Comparison of ENCODE assay signal across 8 mouse cellular contexts in the genomic region with DNA sequence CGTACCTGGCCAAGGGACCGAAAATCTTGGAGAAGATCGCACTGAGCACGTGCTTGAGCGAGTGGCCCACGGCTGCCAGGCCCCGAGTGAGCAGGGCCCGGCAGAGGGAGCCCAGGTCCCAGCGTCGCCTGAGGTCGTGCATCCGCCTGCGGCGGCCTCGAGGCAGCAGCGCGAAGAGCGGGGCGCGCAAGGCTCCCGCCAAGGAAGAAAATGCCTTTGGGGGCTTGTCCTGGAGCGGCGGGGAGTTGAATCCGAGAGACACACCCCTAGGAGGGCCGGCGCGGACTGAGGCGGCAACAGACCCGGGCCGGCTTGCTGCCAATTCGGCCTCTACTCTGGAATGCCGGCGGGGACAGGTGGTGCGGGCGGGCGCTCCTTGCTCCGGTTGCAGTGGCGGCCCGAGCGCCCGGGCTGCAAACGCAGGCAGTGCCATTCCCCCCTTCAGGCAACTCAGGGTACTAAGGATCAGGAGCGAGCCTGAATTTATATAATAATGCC. TPM values are rescaled to one million over a fixed set of nuclear protein-coding genes. Genes with fewer than 3 reads are reported as not detected.
A peak's percentile ranks its signal among the peaks of the same experiment; 100 is the strongest.
DNase-seq lines count a peak whose midpoint lies in the region; ATAC-seq and TF ChIP-seq lines count a peak whose summit lies in the region.

No protein-coding gene starts in this region.

- 6% methylated on average over 43 of the region's 43 CpGs for WGBS in heart, embryonic 13.5 days
- 20% methylated on average over 35 of the region's 43 CpGs for WGBS in kidney, postnatal 0 days
- 22% methylated on average over 42 of the region's 43 CpGs for WGBS in liver, embryonic 16.5 days (ENCODE audit: insufficient replicate concordance)

- peak overlapping the region; percentile 77 for H3K9ac ChIP-seq in heart, embryonic 13.5 days
- peak overlapping the region; percentile 42; the same call in 1 of the 2 replicates for H3K9ac ChIP-seq in kidney, postnatal 0 days (ENCODE audit: low read depth, low read length)
- no peak overlapping the region for H3K9ac ChIP-seq in liver, embryonic 16.5 days (ENCODE audit: low read depth, low read length)

- peak overlapping the region; percentile 61 for H3K4me3 ChIP-seq in heart, embryonic 13.5 days
- H3K4me3 ChIP-seq in kidney, postnatal 0 days (replicated peaks; ENCODE audit: low read depth, low read length), result peak overlapping the region; percentile 45
- H3K4me3 ChIP-seq in liver, embryonic 16.5 days (ENCODE audit: low read depth, low read length), result peak overlapping the region; percentile 29

- H3K4me2 ChIP-seq in heart, embryonic 13.5 days, result peak overlapping the region; percentile 83
- H3K4me2 ChIP-seq in kidney, postnatal 0 days (ENCODE audit: low read length), result peak overlapping the region; percentile 75
- H3K4me2 ChIP-seq in liver, embryonic 16.5 days (ENCODE audit: low read depth, low read length), result peak overlapping the region; percentile 46

- no peaks in the 10 kb centered on the region for H3K9me3 ChIP-seq in heart, embryonic 13.5 days
- H3K9me3 ChIP-seq in kidney, postnatal 0 days (replicated peaks; ENCODE audit: low read length), result no peaks in the 10 kb centered on the region
- no peaks in the 10 kb centered on the region for H3K9me3 ChIP-seq in liver, embryonic 16.5 days (replicated peaks; ENCODE audit: control insufficient read depth, low read length)

- H3K27me3 ChIP-seq in heart, embryonic 13.5 days (replicated peaks), result peaks cover 44% of the 10 kb centered on the region
- H3K27me3 ChIP-seq in kidney, postnatal 0 days (ENCODE audit: insufficient read depth, low read length), result no peaks in the 10 kb centered on the region
- peaks cover 51% of the 10 kb centered on the region for H3K27me3 ChIP-seq in liver, embryonic 16.5 days (ENCODE audit: control insufficient read depth, insufficient read depth, low read depth, low read length)

- TF ChIP-seq CTCF in kidney, postnatal 0 days (IDR thresholded peaks at IDR 0.05; ENCODE audit: low read depth), result 0 out of 2 replicates have a peak, but pooled peaks have one; percentile 10

- 0 out of 2 replicates have a peak, but pooled peaks cover 4% of the 10 kb centered on the region for H3K4me1 ChIP-seq in heart, embryonic 13.5 days
- no peaks in the 10 kb centered on the region for H3K4me1 ChIP-seq in kidney, postnatal 0 days (replicated peaks; ENCODE audit: insufficient read depth, low read length)
- no peaks in the 10 kb centered on the region for H3K4me1 ChIP-seq in liver, embryonic 16.5 days (ENCODE audit: control insufficient read depth, low read depth, low read length)

- peak; percentile 1 for DNase-seq in thymus, postnatal 14 days
- DNase-seq in thymus, adult 18-20 months, result no peak
- peak; percentile 71 for DNase-seq in kidney, postnatal 0 days (ENCODE audit: low spot score)
- DNase-seq in right cerebral cortex, postnatal 14 days, result peak; percentile 18
- DNase-seq in thymus, postnatal 36 days, result no peak

- no peaks in the 10 kb centered on the region for H3K36me3 ChIP-seq in heart, embryonic 13.5 days
- H3K36me3 ChIP-seq in kidney, postnatal 0 days (ENCODE audit: insufficient read depth, low read length), result no peaks in the 10 kb centered on the region
- no peaks in the 10 kb centered on the region for H3K36me3 ChIP-seq in liver, embryonic 16.5 days (ENCODE audit: control insufficient read depth, insufficient read depth)

- H3K27ac ChIP-seq in heart, embryonic 13.5 days (replicated peaks), result no peak overlapping the region
- H3K27ac ChIP-seq in kidney, postnatal 0 days, result no peak overlapping the region
- H3K27ac ChIP-seq in liver, embryonic 16.5 days (ENCODE audit: low read length), result no peak overlapping the region

- peak; percentile 24; the same call in 1 of the 2 replicates for ATAC-seq in common myeloid progenitor, adult 5-6 weeks (replicated peaks; ENCODE audit: low read depth, poor library complexity, severe bottlenecking)
- ATAC-seq in heart, embryonic 13.5 days (ENCODE audit: extremely low read depth, insufficient number of reproducible peaks, low FRiP score, low TSS enrichment), result no peak
- peak; percentile 79 for ATAC-seq in kidney, postnatal 0 days (replicated peaks; ENCODE audit: low FRiP score, low read depth)
- no peak for ATAC-seq in liver, embryonic 16.5 days (ENCODE audit: low read depth)

RNA-seq across cellular contexts. Expression of gene Hs6st2, which starts 0.4 kb away (rescaled TPM):
- total RNA-seq in common myeloid progenitor, adult 5-6 weeks (2017), result 0.82 and 1.6 TPM in 2 replicates
- 14.0 and 14.4 TPM in 2 replicates for polyA plus RNA-seq in heart, embryonic 13.5 days (2015; fragmentation: Nextera tagmentation; extraction: Ambion mirVana)
- polyA plus RNA-seq in kidney, postnatal 0 days (2015; fragmentation: Nextera tagmentation; extraction: Ambion mirVana), result 12.2 and 12.8 TPM in 2 replicates
- 0.67 and 0.83 TPM in 2 replicates for polyA plus RNA-seq in liver, embryonic 16.5 days (2015; fragmentation: Nextera tagmentation; extraction: Ambion mirVana)

Comparison
In these comparisons a context has a peak if more than half of its experiments do, and no peak if none do; other contexts are left out.
1. DNase-seq: peak in thymus, postnatal 14 days (single experiment), kidney, postnatal 0 days (single experiment) and right cerebral cortex, postnatal 14 days (single experiment); none in thymus, adult 18-20 months (0 of 2) and thymus, postnatal 36 days (0 of 2).
2. ATAC-seq: peak in common myeloid progenitor, adult 5-6 weeks (single experiment) and kidney, postnatal 0 days (single experiment); none in heart, embryonic 13.5 days (single experiment) and liver, embryonic 16.5 days (single experiment).
3. Peak in every context shown above with its lines, with median percentiles within 50 percentile points of each other: H3K4me2 ChIP-seq and H3K4me3 ChIP-seq.